Mouse (Mus musculus) left cerebral cortex, adult 18-20 months (tissue): ENCODE data around the gene Apmap. TPM values are rescaled to one million over a fixed set of nuclear protein-coding genes. Genes with fewer than 3 reads are reported as not detected.

Experiments used
- total RNA-seq, 2 experiments: library from RNA; stranded (reverse); gene quantifications; 2 replicates each; pipeline ENCODE4 v1.2.3; 2021

Gene Apmap
- total RNA-seq, 2 experiments from 2014 or later = 53.5 to 59.9 TPM

Other genes starting within 250 kb of the Apmap start
- gene 3300002I08Rik, start 245.8 kb downstream of the Apmap start, total RNA-seq = 1 to 10 TPM; 8.1 to 9.0 TPM
- gene Zfp442, start 157.1 kb downstream of the Apmap start, total RNA-seq = 1 to 10 TPM; 7.7 to 8.0 TPM
- under 1 TPM in 1 of 2 experiments, not detected in 1; 0.23 TPM for gene Zfp345, start 123.5 kb downstream of the Apmap start, total RNA-seq
- gene Cst7, start 38.2 kb downstream of the Apmap start, total RNA-seq = not detected
- 10 to 100 TPM; 17.7 to 18.3 TPM for gene Acss1, start 59.9 kb upstream of the Apmap start, total RNA-seq
- gene Vsx1, start 80.8 kb upstream of the Apmap start, total RNA-seq = not detected
- 10 to 100 TPM; 50.3 to 51.1 TPM for gene Entpd6, start 140.5 kb upstream of the Apmap start, total RNA-seq
- 100 to 1,000 TPM; 129 to 146 TPM for gene Pygb, start 178.2 kb upstream of the Apmap start, total RNA-seq